Mouse (Mus musculus) c-Kit-positive CD71-negative TER-119-negative erythroid progenitor cells, embryonic 14.5 days (primary cell): ENCODE data around the gene Blzf1.

ENCODE experiments used
- DNase-seq: peaks from one replicate; pipeline ENCODE4 v3.0.0-alpha.2; 2013; ENCODE audit warnings: low read depth

The Blzf1 gene

DNA sequence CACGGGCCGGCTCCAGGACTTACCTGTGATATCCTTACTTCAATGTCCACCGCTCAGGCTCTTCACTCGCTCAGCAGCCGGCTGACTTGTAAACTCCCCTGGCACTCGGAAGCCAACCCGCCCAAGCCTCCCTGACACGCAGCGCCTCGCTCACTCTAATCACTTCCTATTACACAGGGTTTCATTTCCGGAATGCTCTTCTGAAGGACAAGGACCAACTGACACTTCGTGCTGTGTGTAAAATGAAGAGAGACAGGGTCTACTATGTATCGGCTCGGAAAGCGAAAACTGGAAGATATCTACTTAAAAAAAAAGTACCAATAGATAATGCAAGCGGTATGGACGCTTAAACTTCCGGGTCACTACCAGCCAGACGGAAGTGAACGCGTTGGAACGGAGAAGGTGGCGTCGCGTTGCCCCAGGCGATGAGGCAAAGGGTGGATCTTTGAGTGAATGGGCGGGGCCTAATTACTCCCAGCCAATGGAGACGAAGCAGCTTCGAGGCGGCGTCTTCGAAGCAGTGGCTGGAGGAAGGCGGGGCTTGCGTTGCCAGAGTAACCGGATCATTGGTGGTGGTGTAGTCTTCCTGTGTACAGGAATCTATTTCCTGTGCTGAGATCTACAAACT lies at the start of gene Blzf1:
TSS of gene Blzf1 (minus strand) at position 366 of the 628 bp plus-strand sequence.
- DNase-seq: peak; percentile 99

GRCm38 (mm10) chr1:164353443-164353842 lies 46.2 kb upstream of the Blzf1 start:
- no peak for DNase-seq

DNA sequence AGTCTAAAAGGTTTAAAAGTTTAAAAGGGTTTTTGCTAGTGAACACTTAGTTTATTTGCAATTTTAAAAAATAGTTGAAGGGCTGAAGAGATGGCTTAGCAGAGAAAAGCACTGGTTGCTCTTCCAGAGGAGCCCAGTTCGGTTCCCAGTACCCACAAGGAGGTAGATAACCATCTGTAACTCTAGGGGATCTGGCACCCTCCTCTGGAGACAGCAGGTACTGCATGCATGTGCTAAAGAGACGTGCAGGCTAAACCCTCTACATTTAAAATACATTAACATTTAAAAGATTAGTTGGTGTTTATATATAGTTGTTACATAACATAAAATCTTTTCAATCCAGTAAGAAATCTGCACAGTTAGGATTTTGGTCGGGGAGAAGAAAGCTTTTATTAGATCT lies 34.9 kb upstream of the Blzf1 start:
- peak; percentile 3 for DNase-seq

GRCm38 (mm10) chr1:164335846-164336245 lies 28.6 kb upstream of the Blzf1 start:
- DNase-seq: no peak

DNA sequence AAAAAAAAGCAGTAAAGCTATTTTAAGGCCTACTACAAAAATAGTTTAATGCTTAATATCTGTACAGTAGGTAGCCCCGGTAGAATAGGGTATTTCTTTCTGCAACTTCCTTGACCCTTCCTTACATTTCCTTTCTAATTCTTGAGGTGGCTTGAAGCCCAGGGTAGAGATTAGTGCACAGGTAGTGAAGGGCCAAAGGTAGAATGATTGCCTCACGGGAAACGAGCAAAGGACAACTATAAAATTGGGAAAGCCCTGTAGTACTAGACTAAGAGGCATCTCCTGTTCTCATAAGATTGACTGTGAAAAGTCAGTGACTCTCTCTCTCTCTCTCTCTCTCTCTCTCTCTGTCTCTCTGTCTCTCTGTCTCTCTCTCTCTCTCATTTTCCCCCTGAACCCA lies 28.1 kb upstream of the Blzf1 start:
- DNase-seq: no peak

DNA sequence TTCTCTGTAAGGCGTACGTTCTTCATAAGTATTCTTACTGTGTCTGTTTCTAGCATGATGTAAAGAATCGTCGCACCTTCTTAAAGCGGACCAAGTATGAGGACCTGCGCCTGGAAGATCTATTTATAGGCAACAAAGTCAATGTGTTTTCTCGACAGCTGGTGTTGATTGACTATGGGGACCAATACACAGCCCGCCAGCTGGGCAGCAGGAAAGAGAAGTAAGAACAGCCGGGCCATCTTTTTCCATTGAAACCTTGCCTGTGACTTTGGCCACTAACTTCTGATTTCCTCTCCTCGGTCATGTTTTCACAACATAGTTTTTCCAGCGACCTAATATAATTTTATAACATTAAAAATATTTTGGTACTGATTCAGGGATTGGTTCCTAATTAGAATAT lies 25.3 kb upstream of the Blzf1 start:
- no peak for DNase-seq

GRCm38 (mm10) chr1:164327764-164328163 lies 20.5 kb upstream of the Blzf1 start:
- DNase-seq: no peak

GRCm38 (mm10) chr1:164326600-164327155 lies 19.4 kb upstream of the Blzf1 start:
- no peak for DNase-seq

DNA sequence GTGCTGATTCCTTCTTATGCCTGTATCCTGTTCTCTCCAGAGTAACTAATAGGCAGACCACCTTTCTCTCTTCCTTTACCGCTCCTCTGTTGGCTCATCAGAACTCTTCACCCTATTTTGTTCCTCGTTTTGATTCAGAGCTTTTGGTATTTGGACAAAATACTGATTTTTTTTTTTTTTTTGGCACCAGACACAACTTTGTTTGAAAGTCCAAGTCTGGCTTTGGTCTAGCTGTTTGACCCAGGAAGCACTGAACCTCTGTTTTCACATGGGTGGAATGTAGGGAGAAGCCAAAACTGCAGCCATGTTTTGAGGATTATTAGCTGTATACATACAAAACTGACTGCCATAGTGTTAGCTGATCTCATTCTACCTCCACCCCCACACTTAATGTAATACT lies 17.6 kb upstream of the Blzf1 start:
- no peak for DNase-seq

GRCm38 (mm10) chr1:164324221-164324620 lies 16.9 kb upstream of the Blzf1 start:
- DNase-seq: no peak

DNA sequence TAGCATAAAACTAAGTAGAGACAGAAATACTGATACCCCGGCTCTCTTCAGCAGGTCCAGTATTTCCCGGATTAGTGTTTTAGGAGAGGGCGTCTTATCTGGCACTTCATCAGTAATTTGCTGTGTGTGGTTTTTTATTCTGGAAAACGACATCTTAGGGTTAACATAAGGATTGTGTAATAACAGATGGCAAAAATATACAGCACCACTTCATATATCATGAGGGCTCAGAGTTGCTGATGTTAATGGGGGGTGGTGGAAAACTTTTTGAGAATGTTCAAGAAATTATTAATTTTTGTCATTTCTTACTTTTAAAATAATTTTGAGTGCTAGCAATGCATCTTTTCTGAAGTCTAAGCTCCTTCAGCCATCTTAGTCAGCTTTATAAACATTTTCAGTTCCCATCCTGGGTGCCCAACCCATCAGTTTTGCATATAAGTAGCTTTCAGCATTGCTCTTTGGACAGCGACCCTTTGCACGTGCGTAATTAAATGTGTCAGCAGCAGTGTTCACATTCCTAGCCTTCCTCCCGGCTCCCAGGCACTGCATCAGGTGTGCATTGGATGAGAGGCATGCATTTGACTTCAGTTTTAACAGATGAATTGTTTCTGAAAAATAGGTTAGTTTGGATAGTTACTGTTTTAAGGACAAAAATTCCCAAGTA lies 15.8 kb upstream of the Blzf1 start:
- DNase-seq: no peak

- no peak for DNase-seq
Measured at GRCm38 (mm10) chr1:164321408-164321807, 14.1 kb upstream of the Blzf1 start.

DNA sequence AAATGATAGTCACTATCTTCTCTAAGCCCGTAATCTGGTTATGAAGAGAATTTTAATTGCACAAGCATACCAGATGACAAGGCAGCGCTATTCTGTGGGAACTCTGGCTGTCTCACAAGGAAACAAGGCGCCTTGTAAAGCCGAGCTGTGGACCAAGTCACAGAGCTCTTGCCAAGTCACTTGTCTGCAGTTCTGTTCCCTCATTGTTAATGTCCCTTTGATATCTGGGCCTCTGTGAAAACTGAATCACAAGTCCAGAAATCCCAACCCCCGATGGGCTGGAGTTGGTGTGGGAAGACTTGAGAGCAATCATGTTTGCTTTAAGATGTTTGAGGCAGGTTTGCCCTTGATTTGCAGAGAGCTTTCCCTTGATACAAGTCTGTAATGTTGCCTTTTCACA lies 13.4 kb upstream of the Blzf1 start:
- DNase-seq: no peak

GRCm38 (mm10) chr1:164319542-164320140 lies 12.4 kb upstream of the Blzf1 start:
- DNase-seq: no peak

GRCm38 (mm10) chr1:164318474-164318873 lies 11.2 kb upstream of the Blzf1 start:
- no peak for DNase-seq

GRCm38 (mm10) chr1:164317261-164317660 lies 10.0 kb upstream of the Blzf1 start:
- DNase-seq: no peak

DNA sequence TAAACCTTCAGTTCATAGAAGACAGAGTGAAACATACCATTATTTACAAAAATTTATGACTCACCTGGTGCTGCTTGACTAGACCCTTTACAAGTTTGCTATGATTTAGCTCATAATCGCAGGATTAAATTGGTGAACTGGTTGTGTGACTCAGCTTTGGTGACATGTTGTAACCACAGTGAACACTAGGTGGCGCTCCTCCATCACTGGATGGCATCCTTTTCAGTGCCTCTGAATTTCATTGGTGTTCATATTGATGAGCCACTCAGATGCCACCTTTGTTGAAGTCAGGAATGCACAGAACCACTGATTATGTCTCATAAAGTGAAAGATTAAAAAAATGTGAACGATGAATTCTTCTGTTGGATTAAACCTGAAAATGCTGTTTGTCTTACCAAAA lies 9.4 kb upstream of the Blzf1 start:
- peak; percentile 62 for DNase-seq

GRCm38 (mm10) chr1:164315266-164315665 lies 8.0 kb upstream of the Blzf1 start:
- no peak for DNase-seq

GRCm38 (mm10) chr1:164314085-164314484 lies 6.8 kb upstream of the Blzf1 start:
- DNase-seq: no peak

GRCm38 (mm10) chr1:164307922-164308321 lies 633 bp upstream of the Blzf1 start:
- no peak for DNase-seq

DNA sequence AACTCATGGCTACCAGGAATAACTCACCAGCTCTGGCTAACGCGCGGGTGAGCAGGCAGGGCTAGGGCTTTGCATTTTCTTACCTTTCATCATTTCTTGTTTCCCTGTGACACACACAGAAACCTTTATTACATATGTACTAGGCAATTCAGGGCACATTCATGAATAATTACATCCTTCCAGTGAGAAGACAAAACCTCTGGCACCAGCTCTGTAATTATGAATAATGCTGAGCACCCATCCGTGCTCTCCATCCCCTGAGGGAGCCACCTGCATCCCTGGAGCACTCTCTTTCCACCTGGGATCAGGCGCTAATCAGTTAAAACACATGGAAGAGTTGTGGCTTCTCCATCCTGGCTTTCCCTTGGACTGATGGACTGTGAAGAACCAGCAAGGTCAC lies 3.5 kb downstream of the Blzf1 start, which contains the start of gene Nme7:
TSS of gene Nme7 (plus strand) at position 301 of the 400 bp plus-strand sequence.
- no peak for DNase-seq

DNA sequence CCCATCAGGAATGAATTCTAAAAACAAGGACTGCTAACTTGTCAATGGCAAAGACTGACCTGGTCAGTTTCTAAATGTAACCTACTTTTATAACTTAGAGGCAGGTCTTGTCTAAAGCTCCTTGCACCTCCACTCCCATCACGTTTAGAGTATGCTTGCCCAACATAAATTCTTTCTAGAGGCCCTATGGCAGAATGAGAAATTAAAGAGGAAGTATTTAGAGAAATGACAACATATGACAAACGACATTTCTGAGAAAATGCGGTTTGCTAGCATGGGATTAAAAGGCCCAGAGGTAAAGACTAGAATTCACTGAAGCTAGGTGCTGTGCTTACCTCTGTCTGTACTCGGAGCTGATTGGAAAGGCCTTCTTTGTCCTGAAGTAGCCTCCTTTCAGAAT lies 5.3 kb downstream of the Blzf1 start:
- DNase-seq: no peak

GRCm38 (mm10) chr1:164296473-164296872 lies 10.8 kb downstream of the Blzf1 start:
- DNase-seq: no peak
